Mouse (Mus musculus): ENCODE data around the gene Rnf126.
"Not testable (repeated sequence)": the region's sequence is repeated elsewhere in the genome, so short reads cannot be mapped to it uniquely, and the experiment has no call there.

Gene Rnf126

GRCm38 (mm10) chr10:79765228-79765745, 1.5 kb downstream of the Rnf126 start:
- DNase-seq: no peak

DNA sequence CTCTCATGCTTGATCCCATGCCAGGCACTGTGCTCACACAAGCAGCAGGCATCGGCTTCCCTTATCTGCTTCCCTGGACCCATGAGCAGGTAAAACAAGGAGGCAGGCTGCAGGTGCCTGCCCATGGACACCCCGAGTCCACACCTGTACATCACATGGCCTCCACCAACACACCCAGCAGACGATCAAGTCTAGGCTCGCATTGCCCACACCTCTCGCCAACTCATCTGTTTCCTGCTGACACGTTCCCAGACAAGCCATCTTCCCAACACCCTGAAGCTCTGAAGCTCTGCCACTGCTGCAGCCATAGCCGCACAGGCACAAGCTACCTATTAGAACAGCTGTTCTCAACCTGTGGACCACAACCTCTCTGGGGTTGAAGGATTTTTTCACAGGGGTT, 2.5 kb downstream of the Rnf126 start:
- DNase-seq: no peak

DNA sequence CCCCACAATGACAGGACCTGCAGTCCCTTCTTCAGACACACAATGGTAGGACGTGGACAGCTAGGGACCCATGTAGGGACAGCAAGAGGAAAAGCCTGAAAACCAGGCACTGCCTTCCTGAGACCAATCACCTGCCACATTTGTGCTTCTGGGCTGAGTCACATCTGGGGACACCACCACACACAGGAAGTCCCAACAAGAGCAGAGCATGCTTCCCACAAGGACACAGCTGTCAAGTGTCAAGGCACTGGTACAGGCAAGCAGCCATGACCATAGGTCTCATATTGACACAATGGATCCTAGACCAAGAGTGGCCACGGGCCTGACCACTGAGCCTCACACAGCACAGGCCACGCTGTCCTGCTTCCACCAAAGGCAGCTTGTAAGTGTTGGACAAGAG, 3.9 kb downstream of the Rnf126 start:
- no peak for DNase-seq

DNA sequence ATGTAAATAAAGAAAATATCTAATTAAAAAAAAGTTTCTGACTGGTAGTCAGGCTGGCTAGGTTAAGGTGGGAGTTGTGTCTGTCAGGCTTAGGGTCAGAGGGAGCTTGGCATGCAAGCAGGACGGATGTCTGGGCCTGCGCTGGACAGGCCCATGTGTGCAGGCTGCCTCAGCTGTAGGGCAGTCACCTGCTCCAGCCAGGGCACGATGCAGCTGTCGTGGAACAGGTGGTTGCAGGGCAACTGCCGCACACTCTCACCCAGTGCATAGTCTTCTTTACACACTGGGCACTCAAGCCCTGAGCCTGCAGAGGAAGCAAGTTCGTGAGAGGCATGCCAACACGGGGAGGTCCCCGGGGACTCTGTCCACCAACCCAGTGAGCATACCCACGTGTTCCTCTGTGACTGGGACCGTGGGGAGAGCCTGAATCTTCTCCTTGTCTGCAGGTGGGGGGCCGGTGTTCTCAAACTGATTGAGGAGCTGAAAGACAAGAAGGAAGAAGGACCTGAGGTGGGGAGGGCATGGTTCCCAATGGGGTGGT, 6.1 kb downstream of the Rnf126 start:
- no peak for DNase-seq

GRCm38 (mm10) chr10:79759675-79760074, 7.1 kb downstream of the Rnf126 start:
- not testable (repeated sequence) for DNase-seq

DNA sequence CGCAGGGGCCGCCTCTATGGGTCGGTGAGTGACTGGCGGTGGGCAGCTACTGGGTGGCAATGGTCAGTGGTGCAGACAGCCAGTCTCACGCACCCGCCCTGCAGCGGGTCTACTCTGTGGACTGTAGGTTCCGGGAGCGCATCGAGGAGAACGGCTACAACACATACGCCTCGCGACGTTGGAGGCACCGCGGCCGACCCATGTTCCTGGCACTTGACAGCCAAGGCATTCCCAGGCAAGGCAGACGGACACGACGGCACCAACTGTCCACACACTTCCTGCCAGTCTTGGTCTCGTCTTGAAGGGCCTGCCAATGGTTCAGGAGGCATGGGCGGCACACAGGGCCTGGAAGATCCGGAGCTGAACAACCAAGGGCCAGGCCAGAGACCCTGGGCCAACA, 10.1 kb downstream of the Rnf126 start:
- no peak for DNase-seq

- DNase-seq: no peak
These were observed 10.9 kb downstream of the Rnf126 start for GRCm38 (mm10) chr10:79755854-79756253.

- DNase-seq: peak; percentile 75
These were observed 11.8 kb downstream of the Rnf126 start, which contains the start of gene Fgf22 for GRCm38 (mm10) chr10:79754856-79755516. Gene Fgf22 (plus strand): TSS chr10:79755076.

DNA sequence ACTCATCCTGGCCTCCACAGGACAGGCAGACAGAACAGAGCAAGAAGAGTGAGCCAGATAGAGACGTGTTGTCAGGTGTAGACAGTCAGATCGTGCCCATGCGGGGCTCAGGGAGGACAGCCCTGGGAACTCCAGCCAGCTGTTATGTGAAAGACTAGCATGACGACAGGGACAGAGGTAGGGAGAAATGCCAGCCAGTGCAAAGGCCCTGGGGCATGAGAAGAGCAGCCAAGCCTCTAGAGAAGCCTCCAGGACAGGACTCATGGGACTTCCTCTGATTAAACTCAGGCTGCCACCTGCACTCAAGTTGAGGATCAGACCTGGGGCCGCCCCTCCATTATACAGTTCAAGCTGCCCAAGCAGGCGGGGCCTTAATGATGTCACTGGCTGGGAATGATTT, 18.3 kb downstream of the Rnf126 start:
- DNase-seq: no peak

- DNase-seq: no peak
These were observed 20.0 kb downstream of the Rnf126 start for GRCm38 (mm10) chr10:79746774-79747151.

GRCm38 (mm10) chr10:79745898-79746773, 20.6 kb downstream of the Rnf126 start, which contains the start of gene Polrmt:
Gene Polrmt (minus strand): TSS chr10:79746581.
- DNase-seq: peak; percentile 93

- no peak for DNase-seq
These were observed 21.3 kb downstream of the Rnf126 start for GRCm38 (mm10) chr10:79745411-79745810.

GRCm38 (mm10) chr10:79743650-79744365, 22.9 kb downstream of the Rnf126 start:
- DNase-seq: no peak

- DNase-seq: no peak
These were observed 23.6 kb downstream of the Rnf126 start for GRCm38 (mm10) chr10:79743161-79743560.

- DNase-seq: no peak
These were observed 25.9 kb downstream of the Rnf126 start for GRCm38 (mm10) chr10:79740863-79741262.

DNA sequence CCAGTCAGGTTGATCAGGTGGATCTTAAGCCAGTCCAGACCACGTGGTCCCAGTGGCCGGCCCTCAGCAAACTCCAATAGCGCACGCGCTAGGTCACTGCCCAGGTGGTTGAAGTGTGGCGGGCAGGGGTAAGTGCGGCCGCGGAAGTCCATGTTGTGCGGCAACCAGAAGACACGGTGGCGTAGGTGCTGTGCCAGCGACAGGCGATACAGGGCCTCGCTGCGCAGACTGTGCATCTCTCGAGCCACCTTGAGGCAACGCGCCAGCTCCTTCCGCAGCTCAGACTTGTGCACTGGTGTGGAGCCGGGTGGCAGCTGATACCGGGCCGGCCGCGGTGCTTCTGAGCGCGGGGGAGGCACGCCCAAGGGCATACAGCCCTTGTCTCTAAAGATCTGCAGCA, 27.5 kb downstream of the Rnf126 start:
- no peak for DNase-seq

DNA sequence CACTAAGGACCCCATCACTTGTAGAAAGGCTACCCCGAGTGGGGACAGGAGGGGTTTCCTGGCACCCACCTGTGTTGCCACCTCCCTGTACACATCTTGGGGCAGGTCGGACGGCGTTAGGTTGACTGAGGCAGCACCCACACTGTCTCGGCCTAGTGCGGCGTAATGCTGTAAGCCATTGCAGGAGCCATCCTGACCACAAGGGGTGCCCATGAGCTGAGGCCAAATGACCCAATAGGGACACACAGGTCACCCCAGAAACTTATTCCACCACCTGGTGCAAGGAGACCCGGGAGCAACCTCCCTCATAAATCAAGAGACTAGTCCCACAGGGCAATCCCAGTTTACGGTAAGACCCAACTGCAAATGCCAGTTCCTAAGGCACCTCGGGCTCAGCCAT, 28.5 kb downstream of the Rnf126 start:
- DNase-seq: no peak

DNA sequence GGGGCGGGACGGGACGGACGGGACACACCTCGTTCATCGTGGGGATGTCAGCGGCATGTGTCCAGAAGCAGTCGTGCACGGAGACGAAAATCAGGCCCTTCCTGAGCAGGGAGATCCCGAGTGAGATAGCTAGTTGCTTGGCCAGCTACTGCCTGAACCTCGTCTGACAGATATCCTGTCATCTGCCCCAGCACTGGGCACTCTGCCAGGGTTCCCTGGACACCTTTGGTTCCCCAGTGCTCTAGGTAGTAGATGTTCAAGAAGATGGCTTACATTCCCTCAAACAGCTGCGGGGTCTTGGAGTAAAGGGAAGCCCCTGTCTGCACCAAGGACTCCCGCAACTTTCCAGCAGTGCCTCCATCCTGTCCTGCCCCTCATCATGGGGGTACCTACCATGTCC, 30.0 kb downstream of the Rnf126 start:
- no peak for DNase-seq

DNA sequence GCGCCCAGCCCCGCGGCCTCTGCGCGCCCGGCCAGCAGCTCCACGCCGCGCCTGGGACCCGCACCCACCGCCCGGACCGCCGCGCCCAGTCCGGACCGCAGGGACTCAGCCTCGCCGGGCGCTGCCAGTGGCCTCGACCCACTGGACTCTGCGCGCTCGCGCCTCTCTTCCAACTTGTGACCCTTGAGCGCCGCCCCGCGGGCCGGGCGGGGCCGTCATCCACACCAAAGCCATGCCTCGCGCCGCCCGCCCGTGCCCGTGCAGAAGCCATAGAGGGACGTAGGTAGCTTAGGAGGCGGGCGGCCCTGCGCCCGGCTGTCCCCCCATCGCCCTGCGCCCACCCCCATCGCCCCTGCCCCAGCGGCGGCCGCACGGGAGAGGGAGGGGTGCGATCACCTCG, 31.4 kb downstream of the Rnf126 start:
- DNase-seq: no peak

GRCm38 (mm10) chr10:79733847-79734246, 32.9 kb downstream of the Rnf126 start:
- no peak for DNase-seq

GRCm38 (mm10) chr10:79732500-79732899, 34.3 kb downstream of the Rnf126 start:
- no peak for DNase-seq

DNA sequence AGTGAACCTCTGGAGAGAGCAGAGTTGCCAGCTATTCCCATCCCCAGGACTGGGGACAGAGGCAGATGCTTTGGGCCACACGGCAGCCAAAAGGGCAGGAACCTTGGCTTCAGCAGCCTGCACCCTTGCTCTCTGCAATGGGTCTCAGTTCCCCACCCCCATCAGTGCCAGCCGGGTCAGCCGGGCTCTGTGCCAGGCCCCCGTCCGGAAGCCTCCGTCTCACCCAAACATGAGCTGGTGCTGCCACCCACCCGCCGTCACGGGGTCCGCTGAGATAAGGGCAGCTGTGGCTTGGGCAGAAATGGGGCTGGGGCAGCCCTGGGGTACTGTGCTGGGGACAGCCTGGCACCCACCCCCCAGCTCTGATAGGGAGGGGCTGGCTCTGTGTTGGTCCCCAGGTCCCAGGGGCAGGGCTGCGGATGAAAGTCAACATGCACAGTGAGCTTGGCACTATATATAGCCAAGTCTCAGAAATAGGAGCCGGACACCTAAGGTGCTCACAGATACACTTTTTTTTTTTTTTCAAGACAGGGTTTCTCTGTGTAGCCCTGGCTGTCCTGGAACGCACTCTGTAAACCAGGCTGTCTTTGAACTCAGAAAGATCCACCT, 37.3 kb downstream of the Rnf126 start:
- no peak for DNase-seq
